Mouse (Mus musculus): ENCODE measurements around the gene Gckr.
"Not testable (repeated sequence)": the region's sequence is repeated elsewhere in the genome, so short reads cannot be mapped to it uniquely, and the experiment has no call there.

DNA sequence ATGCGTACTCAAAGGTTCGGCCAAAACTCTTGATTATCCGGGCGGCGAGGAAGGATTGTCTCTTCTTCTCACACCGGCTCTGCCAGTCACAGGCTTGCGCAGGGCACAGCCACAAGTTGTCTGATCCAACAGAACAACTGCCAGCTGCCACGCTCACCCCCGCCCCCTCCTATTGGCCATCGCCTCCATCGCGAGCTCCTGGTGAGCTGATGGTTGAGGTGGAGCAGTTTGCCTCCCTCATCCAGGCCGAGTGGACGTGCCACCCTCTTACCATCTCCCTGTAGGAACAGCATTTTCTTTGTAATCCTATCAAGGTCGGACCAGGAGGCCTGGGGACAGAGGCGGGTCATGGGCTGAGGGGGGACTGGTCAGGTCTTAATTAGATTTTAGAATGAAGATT, 60.3 kb downstream of the Gckr start:
- TF ChIP-seq CTCF, EP300 (IDR thresholded peaks at IDR 0.05; ENCODE audit: low read depth): not testable (repeated sequence)
